27 mouse cellular contexts compared by ENCODE assay signal in the genomic region with DNA sequence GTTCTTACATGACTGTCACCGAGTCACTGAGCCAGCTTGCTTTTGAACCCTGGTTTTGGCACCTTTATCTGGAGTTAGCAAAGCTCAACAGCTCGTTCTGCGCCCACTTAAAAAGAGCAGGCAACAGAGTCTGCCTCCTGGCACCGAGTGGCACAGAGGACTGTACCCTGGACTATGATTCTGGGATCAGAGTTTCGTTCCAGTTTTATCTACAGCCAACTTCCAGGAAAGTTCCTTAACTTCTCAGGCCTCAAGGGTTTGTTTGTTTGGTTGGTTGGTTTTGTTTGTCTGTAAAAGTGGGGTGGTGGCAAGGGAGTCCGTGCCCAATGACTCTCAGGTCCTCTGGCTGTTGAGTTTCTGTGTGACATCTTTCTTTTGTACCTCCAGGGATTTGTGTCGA. TPM values are rescaled to one million over a fixed set of nuclear protein-coding genes. Genes with fewer than 3 reads are reported as not detected.
DNase-seq lines count a peak whose midpoint lies in the region; ATAC-seq and TF ChIP-seq lines count a peak whose summit lies in the region.
"Had no signal": no experiment of that assay in that cellular context is flagged by ENCODE, and none has a peak within 500 bp of the region (broad histone marks: within the 10 kb centered on the region; RNA-seq: fewer than 3 reads in every experiment).

No protein-coding gene starts in this region.

- H3K4me1 ChIP-seq in intestine, postnatal 0 days (replicated peaks; ENCODE audit: control insufficient read depth, insufficient read depth, low read length): no peaks in the 10 kb centered on the region; the same call in 1 of the 2 replicates
- H3K4me1 ChIP-seq in intestine, embryonic 15.5 days (replicated peaks): no peaks in the 10 kb centered on the region
- peaks cover 7% of the 10 kb centered on the region for H3K4me1 ChIP-seq in kidney, embryonic 15.5 days
- H3K4me1 ChIP-seq in stomach, postnatal 0 days (replicated peaks; ENCODE audit: control insufficient read depth, insufficient read depth): no peaks in the 10 kb centered on the region
- H3K4me1 ChIP-seq: embryonic facial prominence, embryonic 15.5 days; forebrain, embryonic 10.5 days; hindbrain, embryonic 10.5 days had no signal

- H3K36me3 ChIP-seq in intestine, postnatal 0 days (ENCODE audit: control insufficient read depth, insufficient read depth): no peaks in the 10 kb centered on the region
- no peaks in the 10 kb centered on the region for H3K36me3 ChIP-seq in intestine, embryonic 15.5 days
- no peaks in the 10 kb centered on the region for H3K36me3 ChIP-seq in kidney, embryonic 15.5 days
- H3K36me3 ChIP-seq in stomach, postnatal 0 days (ENCODE audit: control insufficient read depth, insufficient read depth, low read length): no peaks in the 10 kb centered on the region
- H3K36me3 ChIP-seq: embryonic facial prominence, embryonic 15.5 days; forebrain, embryonic 10.5 days; G1E; heart, embryonic 12.5 days; hindbrain, embryonic 10.5 days had no signal

- H3K4me2 ChIP-seq in intestine, postnatal 0 days (replicated peaks; ENCODE audit: low read depth): no peak overlapping the region
- H3K4me2 ChIP-seq in intestine, embryonic 15.5 days (replicated peaks): no peak overlapping the region
- no peak overlapping the region for H3K4me2 ChIP-seq in kidney, embryonic 15.5 days
- no peak overlapping the region for H3K4me2 ChIP-seq in stomach, postnatal 0 days (replicated peaks; ENCODE audit: low read depth)
- H3K4me2 ChIP-seq: embryonic facial prominence, embryonic 15.5 days; heart, embryonic 12.5 days had no signal

- no peaks in the 10 kb centered on the region for H3K9me3 ChIP-seq in intestine, postnatal 0 days (ENCODE audit: control insufficient read depth)
- H3K9me3 ChIP-seq in intestine, embryonic 15.5 days: no peaks in the 10 kb centered on the region
- H3K9me3 ChIP-seq in kidney, embryonic 15.5 days (replicated peaks): 0 out of 2 replicates have a peak, but pooled peaks cover 4% of the 10 kb centered on the region
- H3K9me3 ChIP-seq in stomach, postnatal 0 days (ENCODE audit: control insufficient read depth, low read length): no peaks in the 10 kb centered on the region
- H3K9me3 ChIP-seq: forebrain, embryonic 10.5 days; G1E; heart, embryonic 12.5 days; hindbrain, embryonic 10.5 days had no signal

- peak; percentile 67 to 70 for DNase-seq in kidney, adult 8-10 months
- peak; percentile 58 for DNase-seq in kidney, postnatal 14 days
- DNase-seq in stomach, postnatal 0 days (ENCODE audit: low spot score): peak; percentile 56
- DNase-seq: adrenal gland, adult 8-10 months; adrenal gland, postnatal 36 days; B cell, adult 2 months; cerebellum, adult 8-10 months; cerebellum, postnatal 14 days; embryo, embryonic 11 days; gastrocnemius, adult 2 months; gastrocnemius, postnatal 25 days had no signal

- no peak overlapping the region for H3K9ac ChIP-seq in intestine, postnatal 0 days (ENCODE audit: low read depth, low read length)
- no peak overlapping the region for H3K9ac ChIP-seq in intestine, embryonic 15.5 days
- H3K9ac ChIP-seq in kidney, embryonic 15.5 days: no peak overlapping the region
- no peak overlapping the region for H3K9ac ChIP-seq in stomach, postnatal 0 days (ENCODE audit: low read length)
- H3K9ac ChIP-seq: embryonic facial prominence, embryonic 15.5 days; heart, embryonic 12.5 days had no signal

- no peak for TF ChIP-seq EP300 in stomach, postnatal 0 days (optimal IDR thresholded peaks at IDR 0.05)

- 50% methylated on average over 7 of the region's 7 CpGs for WGBS in intestine, postnatal 0 days
- 73% methylated on average over 7 of the region's 7 CpGs for WGBS in intestine, embryonic 15.5 days
- 79% methylated on average over 7 of the region's 7 CpGs for WGBS in kidney, embryonic 15.5 days
- 60% methylated on average over 7 of the region's 7 CpGs for WGBS in stomach, postnatal 0 days

- no peak overlapping the region for H3K4me3 ChIP-seq in intestine, postnatal 0 days (ENCODE audit: low read depth, low read length)
- H3K4me3 ChIP-seq in intestine, embryonic 15.5 days (replicated peaks): no peak overlapping the region
- H3K4me3 ChIP-seq in kidney, embryonic 15.5 days (replicated peaks): no peak overlapping the region
- H3K4me3 ChIP-seq in stomach, postnatal 0 days (ENCODE audit: low read depth, low read length): no peak overlapping the region
- H3K4me3 ChIP-seq: embryonic facial prominence, embryonic 15.5 days; erythroblast, embryonic 14.5 days; forebrain, embryonic 10.5 days; gastrocnemius, adult 2 months; heart, embryonic 12.5 days; hindbrain, embryonic 10.5 days had no signal

- H3K27me3 ChIP-seq in intestine, postnatal 0 days (replicated peaks; ENCODE audit: control insufficient read depth, insufficient read depth, low read length): no peaks in the 10 kb centered on the region
- no peaks in the 10 kb centered on the region for H3K27me3 ChIP-seq in intestine, embryonic 15.5 days (replicated peaks)
- no peaks in the 10 kb centered on the region for H3K27me3 ChIP-seq in kidney, embryonic 15.5 days
- H3K27me3 ChIP-seq in stomach, postnatal 0 days (ENCODE audit: control insufficient read depth, insufficient read depth, low read length): no peaks in the 10 kb centered on the region
- H3K27me3 ChIP-seq: embryonic facial prominence, embryonic 15.5 days had no signal

- peak overlapping the region; percentile 50; the same call in 1 of the 2 replicates for H3K27ac ChIP-seq in intestine, postnatal 0 days (ENCODE audit: low read depth, low read length)
- H3K27ac ChIP-seq in intestine, embryonic 15.5 days: no peak overlapping the region
- no peak overlapping the region for H3K27ac ChIP-seq in kidney, embryonic 15.5 days
- peak overlapping the region; percentile 70 for H3K27ac ChIP-seq in stomach, postnatal 0 days (replicated peaks)
- H3K27ac ChIP-seq: embryonic facial prominence, embryonic 15.5 days; forebrain, embryonic 10.5 days; gastrocnemius, adult 2 months; hindbrain, embryonic 10.5 days had no signal

- no peak for TF ChIP-seq CTCF in intestine, postnatal 0 days (IDR thresholded peaks at IDR 0.05; ENCODE audit: low read depth)
- TF ChIP-seq CTCF in stomach, postnatal 0 days (IDR thresholded peaks at IDR 0.05; ENCODE audit: low read depth): no peak

- peak; percentile 65 for ATAC-seq in intestine, postnatal 0 days
- ATAC-seq in intestine, embryonic 15.5 days: no peak
- no peak for ATAC-seq in kidney, embryonic 15.5 days (replicated peaks; ENCODE audit: low FRiP score)
- peak; percentile 70 for ATAC-seq in stomach, postnatal 0 days (ENCODE audit: low FRiP score, low TSS enrichment)
- ATAC-seq in monocyte, adult 5-6 weeks (replicated peaks; ENCODE audit: insufficient number of reproducible peaks, low FRiP score, low TSS enrichment, poor library complexity, severe bottlenecking): no peak
- ATAC-seq: CD4-positive, CD25-positive, alpha-beta regulatory T cell, adult 4 months; forebrain, embryonic 14.5 days had no signal

RNA-seq across cellular contexts. Expression of gene Cda, which starts 19.1 kb away (rescaled TPM):
- polyA plus RNA-seq in intestine, postnatal 0 days (2015; fragmentation: Nextera tagmentation; extraction: Ambion mirVana): 37.5 and 41.7 TPM in 2 replicates
- polyA plus RNA-seq in intestine, embryonic 15.5 days (2015; fragmentation: Nextera tagmentation; extraction: Ambion mirVana): 26.5 and 30.5 TPM in 2 replicates
- 21.3 and 22.0 TPM in 2 replicates for polyA plus RNA-seq in kidney, embryonic 15.5 days (2015; fragmentation: Nextera tagmentation; extraction: Ambion mirVana)
- 12.5 and 15.2 TPM in 2 replicates for polyA plus RNA-seq in stomach, postnatal 0 days (2015; fragmentation: Nextera tagmentation; extraction: Ambion mirVana)
- not detected in 3 replicates for total RNA-seq in monocyte, adult 5-6 weeks (2017)
- total RNA-seq: common myeloid progenitor, adult 5-6 weeks; G1E; granulocyte monocyte progenitor cell, adult 5-6 weeks had no signal
- polyA plus RNA-seq: CD4-positive, CD25-positive, alpha-beta regulatory T cell, adult 4 months; G1E had no signal

RNA-seq across cellular contexts. Expression of gene Pink1, which starts 22.6 kb away (rescaled TPM):
- polyA plus RNA-seq in intestine, postnatal 0 days (2015; fragmentation: Nextera tagmentation; extraction: Ambion mirVana): 65.8 and 71.7 TPM in 2 replicates
- 35.9 and 36.1 TPM in 2 replicates for polyA plus RNA-seq in intestine, embryonic 15.5 days (2015; fragmentation: Nextera tagmentation; extraction: Ambion mirVana)
- polyA plus RNA-seq in kidney, embryonic 15.5 days (2015; fragmentation: Nextera tagmentation; extraction: Ambion mirVana): 47.5 and 50.3 TPM in 2 replicates
- polyA plus RNA-seq in stomach, postnatal 0 days (2015; fragmentation: Nextera tagmentation; extraction: Ambion mirVana): 62.1 and 77.1 TPM in 2 replicates
- 61.5 to 65.7 TPM (median 63.1 TPM) in 3 replicates for total RNA-seq in monocyte, adult 5-6 weeks (2017)

RNA-seq across cellular contexts. Expression of gene Ddost, which starts 44.2 kb away (rescaled TPM):
- 177 and 178 TPM in 2 replicates for polyA plus RNA-seq in intestine, postnatal 0 days (2015; fragmentation: Nextera tagmentation; extraction: Ambion mirVana)
- polyA plus RNA-seq in intestine, embryonic 15.5 days (2015; fragmentation: Nextera tagmentation; extraction: Ambion mirVana): 379 and 414 TPM in 2 replicates
- polyA plus RNA-seq in kidney, embryonic 15.5 days (2015; fragmentation: Nextera tagmentation; extraction: Ambion mirVana): 365 and 386 TPM in 2 replicates
- polyA plus RNA-seq in stomach, postnatal 0 days (2015; fragmentation: Nextera tagmentation; extraction: Ambion mirVana): 253 and 258 TPM in 2 replicates
- 51.8 to 63.8 TPM (median 53.8 TPM) in 3 replicates for total RNA-seq in monocyte, adult 5-6 weeks (2017)

RNA-seq across cellular contexts. Expression of gene Fam43b, which starts 47.6 kb away (rescaled TPM):
- polyA plus RNA-seq in intestine, postnatal 0 days (2015; fragmentation: Nextera tagmentation; extraction: Ambion mirVana): not detected in 2 replicates
- 0.05 TPM in 1 of 2 replicates, not detected in the other for polyA plus RNA-seq in intestine, embryonic 15.5 days (2015; fragmentation: Nextera tagmentation; extraction: Ambion mirVana)
- not detected in 2 replicates for polyA plus RNA-seq in kidney, embryonic 15.5 days (2015; fragmentation: Nextera tagmentation; extraction: Ambion mirVana)
- 0.07 TPM in 1 of 2 replicates, not detected in the other for polyA plus RNA-seq in stomach, postnatal 0 days (2015; fragmentation: Nextera tagmentation; extraction: Ambion mirVana)
- total RNA-seq in monocyte, adult 5-6 weeks (2017): not detected in 3 replicates
- total RNA-seq: common myeloid progenitor, adult 5-6 weeks; gastrocnemius, adult 2 months; gastrocnemius, postnatal 25 days; granulocyte monocyte progenitor cell, adult 5-6 weeks; heart, adult 8-10 months had no signal
- polyA plus RNA-seq: CD4-positive, CD25-positive, alpha-beta regulatory T cell, adult 4 months; embryonic facial prominence, embryonic 11.5 days; erythroblast, embryonic 14.5 days; forebrain, embryonic 10.5 days; G1E; hindbrain, embryonic 10.5 days had no signal

Comparison
In these comparisons a context has a peak if more than half of its experiments do, and no peak if none do; other contexts are left out.
1. ATAC-seq: peak in intestine, postnatal 0 days (single experiment) and stomach, postnatal 0 days (single experiment); none in intestine, embryonic 15.5 days (single experiment), kidney, embryonic 15.5 days (single experiment) and monocyte, adult 5-6 weeks (single experiment).
2. H3K27ac ChIP-seq: peak in intestine, postnatal 0 days (single experiment) and stomach, postnatal 0 days (single experiment); none in intestine, embryonic 15.5 days (single experiment) and kidney, embryonic 15.5 days (single experiment).
3. Peak in every context shown above with its lines, with median percentiles within 50 percentile points of each other: DNase-seq.